Mouse (Mus musculus): Measurements from ENCODE around the gene Bri3bp. TPM values are rescaled to one million over a fixed set of nuclear protein-coding genes. Genes with fewer than 3 reads are reported as not detected.
"Not testable (repeated sequence)": the region's sequence is repeated elsewhere in the genome, so short reads cannot be mapped to it uniquely, and the experiment has no call there.

Bri3bp gene
- polyA plus RNA-seq, 1 experiment from 2014 or later = 29.1 TPM

DNA sequence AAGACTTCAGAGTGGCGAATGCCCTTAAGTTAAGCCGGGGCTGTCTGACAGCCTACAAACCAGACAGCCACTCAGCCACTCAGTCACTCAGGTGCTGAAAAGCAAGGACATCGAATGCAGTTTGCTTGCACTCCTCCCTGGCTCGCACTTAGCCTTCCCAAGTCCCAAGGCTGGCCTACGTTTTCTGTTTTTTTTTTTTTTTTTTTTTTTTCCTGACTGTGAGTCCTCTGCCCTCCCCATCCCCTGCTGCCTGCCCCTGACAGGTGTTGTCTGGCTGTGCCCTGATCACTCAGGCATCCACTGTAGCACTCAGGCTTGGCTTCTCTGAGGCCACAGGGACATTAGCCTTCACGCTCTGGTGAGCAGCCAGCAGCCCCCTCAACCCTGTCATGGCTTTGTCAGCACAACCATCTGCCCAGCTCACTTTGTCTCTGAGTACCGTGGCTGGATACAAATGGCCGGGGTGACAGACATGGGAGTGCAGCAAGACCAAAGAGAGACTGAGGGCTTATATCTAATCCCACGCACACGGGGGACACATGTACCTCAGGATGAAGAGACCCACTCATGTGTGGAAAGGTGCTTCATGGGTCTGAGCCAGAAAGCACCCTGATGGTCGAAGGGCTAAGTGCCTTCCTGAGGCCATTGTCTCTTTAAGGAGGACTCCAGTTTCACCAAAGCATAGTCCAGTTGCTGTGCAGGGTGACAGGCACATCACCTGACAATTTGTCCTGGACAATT, 46.2 kb downstream of the Bri3bp start:
- Histone ChIP-seq H3K9me3 (ENCODE audit: control insufficient read depth, low read length) (no peaks in the 10 kb centered on the region), H3K4me3 (ENCODE audit: low read length) (no peak overlapping the region), H3K27ac (ENCODE audit: low read length) (no peak overlapping the region), H3K27me3 (ENCODE audit: control insufficient read depth, insufficient read depth, low read depth, low read length) (no peaks in the 10 kb centered on the region), H3K36me3 (ENCODE audit: control insufficient read depth, insufficient read depth, low read length) (peaks cover 18% of the 10 kb centered on the region), H3K4me1 (replicated peaks; ENCODE audit: control insufficient read depth, insufficient read depth, low read length) (no peaks in the 10 kb centered on the region), H3K4me2 (ENCODE audit: low read depth, low read length) (no peak overlapping the region), H3K9ac (ENCODE audit: low read length) (no peak overlapping the region)
- ATAC-seq (ENCODE audit: low read depth) = no peak
- 75% methylated on average over 11 of the region's 11 CpGs for WGBS

DNA sequence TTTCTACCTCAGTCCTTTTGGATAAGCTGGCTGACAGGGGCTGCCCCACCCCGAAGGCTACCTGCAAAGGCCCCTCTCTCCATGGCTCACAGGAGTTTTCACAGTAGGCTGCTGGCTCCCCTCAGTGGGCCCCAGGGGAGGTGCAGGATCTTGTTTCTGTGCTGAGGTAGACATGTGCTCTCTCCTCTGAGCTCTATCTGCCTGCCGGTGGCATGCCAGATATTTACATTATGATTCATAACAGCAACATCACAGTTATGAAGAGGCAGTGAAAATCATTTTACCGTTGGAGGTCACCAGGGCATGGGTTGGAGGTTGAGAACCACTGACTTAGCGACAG, 46.7 kb downstream of the Bri3bp start:
- Histone ChIP-seq H3K9me3 (ENCODE audit: control insufficient read depth, low read length) (no peaks in the 10 kb centered on the region), H3K4me1 (replicated peaks; ENCODE audit: control insufficient read depth, insufficient read depth, low read length) (no peaks in the 10 kb centered on the region), H3K27me3 (ENCODE audit: control insufficient read depth, insufficient read depth, low read depth, low read length) (no peaks in the 10 kb centered on the region), H3K9ac (ENCODE audit: low read length) (no peak overlapping the region), H3K4me2 (ENCODE audit: low read depth, low read length) (no peak overlapping the region), H3K4me3 (ENCODE audit: low read length) (no peak overlapping the region), H3K27ac (ENCODE audit: low read length) (no peak overlapping the region), H3K36me3 (ENCODE audit: control insufficient read depth, insufficient read depth, low read length) (peaks cover 15% of the 10 kb centered on the region)
- WGBS = 34% methylated on average over 4 of the region's 4 CpGs
- ATAC-seq (ENCODE audit: low read depth) = no peak

DNA sequence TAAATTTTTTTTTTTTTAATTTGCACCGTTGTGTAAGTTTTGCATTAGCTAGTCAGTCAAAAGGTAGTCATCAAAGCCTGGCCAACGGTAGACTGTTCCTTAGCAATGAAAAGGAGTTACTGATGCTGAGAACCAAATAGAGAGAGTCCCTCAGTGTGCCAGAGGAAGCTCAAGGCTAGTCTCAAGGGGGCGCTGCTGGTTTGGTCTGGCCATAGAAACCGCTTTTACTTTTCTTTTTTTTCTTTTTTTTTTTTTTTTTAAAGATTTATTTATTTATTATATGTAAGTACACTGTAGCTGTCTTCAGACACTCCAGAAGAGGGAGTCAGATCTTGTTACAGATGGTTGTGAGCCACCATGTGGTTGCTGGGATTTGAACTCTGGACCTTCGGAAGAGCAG, 47.6 kb downstream of the Bri3bp start:
- H3K36me3 ChIP-seq (ENCODE audit: control insufficient read depth, insufficient read depth, low read length) = peaks cover 10% of the 10 kb centered on the region
- H3K9me3 ChIP-seq (ENCODE audit: control insufficient read depth, low read length); H3K27me3 ChIP-seq (ENCODE audit: control insufficient read depth, insufficient read depth, low read depth, low read length); ATAC-seq (ENCODE audit: low read depth); H3K4me2 ChIP-seq (ENCODE audit: low read depth, low read length); H3K9ac ChIP-seq (ENCODE audit: low read length); H3K27ac ChIP-seq (ENCODE audit: low read length); H3K4me3 ChIP-seq (ENCODE audit: low read length); H3K4me1 ChIP-seq (replicated peaks; ENCODE audit: control insufficient read depth, insufficient read depth, low read length): not testable (repeated sequence)
- WGBS = 87% methylated on average over 5 of the region's 5 CpGs

DNA sequence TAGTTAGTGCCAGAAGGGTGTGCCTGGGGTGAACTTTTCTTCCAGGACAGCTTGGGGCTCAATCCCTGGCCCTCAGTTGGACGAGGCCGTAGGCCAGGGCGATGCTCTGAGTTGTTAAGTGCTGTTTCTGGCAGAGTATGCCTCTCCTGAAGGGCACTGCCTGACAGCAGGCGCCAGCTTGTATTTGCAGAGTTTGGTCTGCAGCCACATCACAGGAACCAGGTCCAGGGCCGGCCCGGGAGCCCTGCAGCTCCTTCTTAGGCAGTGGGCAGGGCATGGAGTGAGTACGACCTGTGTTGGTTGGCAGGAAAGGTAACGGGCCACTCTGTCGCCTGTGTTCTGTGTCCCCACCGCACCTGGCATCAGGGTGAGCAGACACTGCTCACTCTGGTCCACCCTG, 49.7 kb downstream of the Bri3bp start:
- H3K4me1 ChIP-seq (replicated peaks; ENCODE audit: control insufficient read depth, insufficient read depth, low read length) = no peaks in the 10 kb centered on the region
- no peak for ATAC-seq (ENCODE audit: low read depth)
- H3K9ac ChIP-seq (ENCODE audit: low read length) = no peak overlapping the region
- WGBS = 81% methylated on average over 10 of the region's 10 CpGs
- H3K36me3 ChIP-seq (ENCODE audit: control insufficient read depth, insufficient read depth, low read length) = peaks cover 3% of the 10 kb centered on the region; the same call in 1 of the 2 replicates
- H3K27ac ChIP-seq (ENCODE audit: low read length) = no peak overlapping the region
- no peak overlapping the region for H3K4me2 ChIP-seq (ENCODE audit: low read depth, low read length)
- no peak overlapping the region for H3K4me3 ChIP-seq (ENCODE audit: low read length)
- no peaks in the 10 kb centered on the region for H3K27me3 ChIP-seq (ENCODE audit: control insufficient read depth, insufficient read depth, low read depth, low read length)
- no peaks in the 10 kb centered on the region for H3K9me3 ChIP-seq (ENCODE audit: control insufficient read depth, low read length)

DNA sequence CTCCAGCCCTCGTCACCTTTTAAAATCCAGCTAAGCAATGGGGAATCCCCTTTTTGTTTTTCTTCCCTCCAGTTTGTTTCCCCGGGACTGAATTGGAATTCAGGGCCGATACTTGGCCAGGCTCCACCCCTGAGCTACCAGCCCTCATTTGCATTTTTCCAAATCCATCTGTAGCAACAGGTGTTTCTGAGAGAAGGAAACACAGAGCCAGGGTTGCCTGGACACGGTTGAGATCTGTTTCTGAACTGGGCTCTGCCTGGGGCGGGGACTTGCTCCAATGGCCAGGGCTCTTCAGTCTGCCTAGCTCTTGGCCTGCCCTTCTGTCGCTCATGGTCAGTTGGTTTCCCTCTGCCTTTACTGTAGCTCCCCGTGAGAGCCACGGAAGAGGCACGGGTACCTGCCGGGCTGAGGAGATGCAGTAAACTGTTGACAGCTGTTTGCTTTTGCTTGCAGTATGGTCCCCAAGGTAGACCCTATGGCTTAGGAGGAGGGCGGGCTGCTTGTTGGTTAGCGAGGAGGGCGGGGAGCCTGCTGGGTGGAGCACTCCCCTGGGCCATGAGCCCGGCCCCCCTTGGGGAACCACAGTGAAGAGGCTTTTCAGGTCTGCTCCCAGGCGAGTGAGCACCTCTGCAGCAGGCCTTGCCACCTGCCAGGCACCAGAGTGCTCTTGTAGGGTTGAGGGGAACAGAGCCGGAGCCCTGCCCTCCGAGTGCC, 51.2 kb downstream of the Bri3bp start:
- no peak overlapping the region for H3K4me3 ChIP-seq (ENCODE audit: low read length)
- ATAC-seq (ENCODE audit: low read depth) = peak; percentile 26; the same call in 1 of the 2 replicates
- WGBS = 63% methylated on average over 17 of the region's 17 CpGs

DNA sequence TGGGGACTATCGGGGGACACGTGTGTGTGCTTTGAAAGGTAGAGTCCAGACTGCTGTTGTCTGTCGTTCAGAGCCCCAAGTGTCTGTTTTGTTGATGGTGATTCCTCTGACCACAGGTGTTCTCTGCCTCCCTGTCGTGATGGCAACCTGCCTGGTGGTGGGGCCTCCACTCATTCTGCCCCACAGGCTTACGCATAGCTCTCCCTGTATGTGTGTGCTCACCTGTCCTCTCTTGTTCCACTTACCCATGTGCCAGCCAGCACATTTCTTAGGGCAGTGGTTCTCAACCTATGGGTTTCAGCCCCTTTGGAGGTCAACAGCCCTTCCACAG, 51.7 kb downstream of the Bri3bp start:
- Histone ChIP-seq H3K4me3 (ENCODE audit: low read length) (no peak overlapping the region), H3K9ac (ENCODE audit: low read length) (no peak overlapping the region)
- WGBS = 62% methylated on average over 5 of the region's 5 CpGs

More for the DNA sequence above, 51.2 kb downstream of the Bri3bp start:
- Histone ChIP-seq H3K4me2 (ENCODE audit: low read depth, low read length) (no peak overlapping the region), H3K4me1 (replicated peaks; ENCODE audit: control insufficient read depth, insufficient read depth, low read length) (no peaks in the 10 kb centered on the region), H3K27me3 (ENCODE audit: control insufficient read depth, insufficient read depth, low read depth, low read length) (no peaks in the 10 kb centered on the region), H3K9me3 (ENCODE audit: control insufficient read depth, low read length) (no peaks in the 10 kb centered on the region), H3K36me3 (ENCODE audit: control insufficient read depth, insufficient read depth, low read length) (peaks cover 3% of the 10 kb centered on the region; the same call in 1 of the 2 replicates), H3K27ac (ENCODE audit: low read length) (no peak overlapping the region), H3K9ac (ENCODE audit: low read length) (no peak overlapping the region)

DNA sequence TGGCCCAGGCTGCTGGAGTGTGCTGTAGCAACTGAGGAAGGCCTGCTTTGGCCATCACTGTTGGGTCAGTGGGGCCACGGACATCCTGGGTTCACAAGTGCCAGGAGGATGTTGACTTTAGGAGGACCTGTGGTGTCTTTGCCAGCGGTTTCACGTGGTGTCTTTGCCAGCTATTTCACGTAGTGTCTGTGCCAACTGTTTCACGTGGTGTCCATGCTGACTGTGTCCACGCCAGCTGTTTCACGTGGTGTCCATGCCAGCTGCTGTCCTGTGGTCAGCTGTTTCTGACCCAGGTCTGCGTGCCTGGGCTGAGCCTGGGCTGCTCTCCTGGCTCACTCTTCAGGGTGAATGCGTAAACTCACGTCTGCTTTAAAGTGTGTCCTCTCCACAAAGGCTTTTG, 54.3 kb downstream of the Bri3bp start:
- Histone ChIP-seq H3K4me1 (replicated peaks; ENCODE audit: control insufficient read depth, insufficient read depth, low read length) (no peaks in the 10 kb centered on the region), H3K4me2 (ENCODE audit: low read depth, low read length) (no peak overlapping the region), H3K4me3 (ENCODE audit: low read length) (no peak overlapping the region), H3K27ac (ENCODE audit: low read length) (no peak overlapping the region), H3K9me3 (ENCODE audit: control insufficient read depth, low read length) (no peaks in the 10 kb centered on the region), H3K9ac (ENCODE audit: low read length) (no peak overlapping the region), H3K36me3 (ENCODE audit: control insufficient read depth, insufficient read depth, low read length) (no peaks in the 10 kb centered on the region; the same call in 1 of the 2 replicates), H3K27me3 (ENCODE audit: control insufficient read depth, insufficient read depth, low read depth, low read length) (no peaks in the 10 kb centered on the region)
- 79% methylated on average over 10 of the region's 10 CpGs for WGBS
- no peak for ATAC-seq (ENCODE audit: low read depth)

More for the DNA sequence above, 51.7 kb downstream of the Bri3bp start:
- H3K4me2 ChIP-seq (ENCODE audit: low read depth, low read length) = no peak overlapping the region
- H3K9me3 ChIP-seq (ENCODE audit: control insufficient read depth, low read length) = no peaks in the 10 kb centered on the region
- peak; percentile 20; the same call in 1 of the 2 replicates for ATAC-seq (ENCODE audit: low read depth)
- no peaks in the 10 kb centered on the region for H3K4me1 ChIP-seq (replicated peaks; ENCODE audit: control insufficient read depth, insufficient read depth, low read length)
- peaks cover 3% of the 10 kb centered on the region; the same call in 1 of the 2 replicates for H3K36me3 ChIP-seq (ENCODE audit: control insufficient read depth, insufficient read depth, low read length)
- no peak overlapping the region for H3K27ac ChIP-seq (ENCODE audit: low read length)
- H3K27me3 ChIP-seq (ENCODE audit: control insufficient read depth, insufficient read depth, low read depth, low read length) = no peaks in the 10 kb centered on the region

DNA sequence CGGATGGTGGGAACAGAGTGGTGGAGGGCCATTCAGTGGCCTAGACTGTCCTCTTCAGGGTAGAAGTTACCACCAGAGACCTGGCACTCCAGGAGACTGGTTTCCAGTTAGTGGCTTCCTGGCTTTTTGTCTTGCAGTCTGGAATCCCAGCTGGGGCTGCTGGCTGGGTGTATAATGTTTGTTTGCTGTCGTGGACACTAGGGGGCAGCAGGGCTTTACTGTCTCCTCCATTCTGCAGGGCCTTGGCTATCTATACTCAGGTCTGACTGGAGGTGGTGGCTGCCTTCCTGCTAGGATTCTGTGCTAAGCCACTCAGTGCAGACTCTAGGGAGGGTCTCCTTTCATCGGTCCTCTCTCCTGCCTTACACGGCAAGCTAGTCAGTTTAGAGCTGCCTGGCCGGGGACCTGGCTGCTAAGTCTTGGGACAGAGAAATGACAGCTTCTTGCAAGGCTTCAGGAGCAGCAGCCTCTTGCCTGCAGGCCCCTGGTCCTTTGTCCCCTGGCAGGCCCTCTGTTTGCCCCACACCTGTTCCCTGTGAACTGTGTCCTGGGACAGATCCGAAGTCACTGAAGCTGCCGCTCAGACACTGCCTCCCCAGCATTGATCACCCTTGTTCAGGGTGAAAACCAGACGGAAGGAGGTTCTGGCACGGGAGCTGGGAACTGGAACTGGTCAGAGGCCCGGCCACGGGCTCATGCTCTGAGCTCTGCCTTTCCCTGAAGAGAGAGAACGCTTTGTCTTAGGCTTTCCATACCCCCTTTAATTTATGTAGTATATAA, 56.6 kb downstream of the Bri3bp start:
- H3K4me3 ChIP-seq (ENCODE audit: low read length) = no peak overlapping the region
- no peaks in the 10 kb centered on the region; the same call in 1 of the 2 replicates for H3K36me3 ChIP-seq (ENCODE audit: control insufficient read depth, insufficient read depth, low read length)
- peak; percentile 67 for ATAC-seq (ENCODE audit: low read depth)
- H3K4me1 ChIP-seq (replicated peaks; ENCODE audit: control insufficient read depth, insufficient read depth, low read length) = no peaks in the 10 kb centered on the region
- H3K4me2 ChIP-seq (ENCODE audit: low read depth, low read length) = no peak overlapping the region
- WGBS = 68% methylated on average over 12 of the region's 12 CpGs
- H3K9ac ChIP-seq (ENCODE audit: low read length) = no peak overlapping the region
- no peak overlapping the region for H3K27ac ChIP-seq (ENCODE audit: low read length)
- H3K27me3 ChIP-seq (ENCODE audit: control insufficient read depth, insufficient read depth, low read depth, low read length) = no peaks in the 10 kb centered on the region
- no peaks in the 10 kb centered on the region for H3K9me3 ChIP-seq (ENCODE audit: control insufficient read depth, low read length)

DNA sequence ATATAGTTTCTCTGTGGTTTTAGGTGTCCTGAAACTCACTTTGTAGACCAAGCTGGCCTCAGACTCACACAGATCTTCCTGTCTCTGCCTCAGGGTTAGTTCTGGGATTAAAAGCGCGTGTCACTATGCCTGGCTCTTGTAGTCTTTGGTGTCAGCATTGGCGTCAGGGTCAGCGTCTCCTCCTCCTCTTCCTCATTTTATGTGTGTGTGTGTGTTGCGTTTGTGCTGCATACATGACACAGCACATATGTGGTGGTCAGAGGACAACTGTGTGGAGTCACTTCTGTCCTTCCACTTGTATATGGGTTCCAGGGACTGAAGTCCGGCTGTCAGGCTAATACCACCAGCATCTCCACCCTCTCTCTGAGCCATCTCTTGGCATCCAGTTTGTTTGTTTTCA, 60.1 kb downstream of the Bri3bp start:
- Histone ChIP-seq H3K27ac (ENCODE audit: low read length) (no peak overlapping the region), H3K9me3 (ENCODE audit: control insufficient read depth, low read length) (no peaks in the 10 kb centered on the region), H3K4me1 (replicated peaks; ENCODE audit: control insufficient read depth, insufficient read depth, low read length) (no peaks in the 10 kb centered on the region), H3K27me3 (ENCODE audit: control insufficient read depth, insufficient read depth, low read depth, low read length) (no peaks in the 10 kb centered on the region), H3K9ac (ENCODE audit: low read length) (no peak overlapping the region), H3K4me2 (ENCODE audit: low read depth, low read length) (no peak overlapping the region), H3K36me3 (ENCODE audit: control insufficient read depth, insufficient read depth, low read length) (peaks cover 3% of the 10 kb centered on the region), H3K4me3 (ENCODE audit: low read length) (no peak overlapping the region)
- ATAC-seq (ENCODE audit: low read depth) = no peak
- WGBS = 89% methylated on average over 6 of the region's 6 CpGs

All from lung, embryonic 16.5 days (tissue).